Mouse (Mus musculus) gastrocnemius, adult 2 months (tissue): Measurements from ENCODE around the gene Snapc3. TPM values are rescaled to one million over a fixed set of nuclear protein-coding genes. Genes with fewer than 3 reads are reported as not detected.

Source experiments
- DNase-seq: peaks from one replicate; pipeline ENCODE4 v3.0.0; 2022
- H3K27ac ChIP-seq: fragments of 200-600 bp; 2 replicates; pipeline ENCODE4 v1.8.1; 2022; ENCODE audit warnings: mild to moderate bottlenecking
- H3K4me3 ChIP-seq: fragments of 200-600 bp; 2 replicates; pipeline ENCODE4 v1.8.1; 2022; ENCODE audit warnings: mild to moderate bottlenecking, moderate library complexity
- CTCF ChIP-seq: fragments of 200-600 bp; IDR thresholded peaks from 2 replicates; pipeline ENCODE4 v1.8.1; 2022; ENCODE audit warnings: antibody characterized with exemption, mild to moderate bottlenecking, moderate library complexity
- intact Hi-C: fragments of 180-260 bp; cut with DNase I; formaldehyde crosslinking; loops from one replicate; pipeline ENCODE4 v1.15.1; 2025
- total RNA-seq, 2 experiments: library from RNA; stranded (reverse); gene quantifications; 2 replicates each; pipeline ENCODE4 v1.2.3; 2021

Snapc3 gene
- total RNA-seq, 2 experiments from 2014 or later = 9.6 to 10.8 TPM

DNA sequence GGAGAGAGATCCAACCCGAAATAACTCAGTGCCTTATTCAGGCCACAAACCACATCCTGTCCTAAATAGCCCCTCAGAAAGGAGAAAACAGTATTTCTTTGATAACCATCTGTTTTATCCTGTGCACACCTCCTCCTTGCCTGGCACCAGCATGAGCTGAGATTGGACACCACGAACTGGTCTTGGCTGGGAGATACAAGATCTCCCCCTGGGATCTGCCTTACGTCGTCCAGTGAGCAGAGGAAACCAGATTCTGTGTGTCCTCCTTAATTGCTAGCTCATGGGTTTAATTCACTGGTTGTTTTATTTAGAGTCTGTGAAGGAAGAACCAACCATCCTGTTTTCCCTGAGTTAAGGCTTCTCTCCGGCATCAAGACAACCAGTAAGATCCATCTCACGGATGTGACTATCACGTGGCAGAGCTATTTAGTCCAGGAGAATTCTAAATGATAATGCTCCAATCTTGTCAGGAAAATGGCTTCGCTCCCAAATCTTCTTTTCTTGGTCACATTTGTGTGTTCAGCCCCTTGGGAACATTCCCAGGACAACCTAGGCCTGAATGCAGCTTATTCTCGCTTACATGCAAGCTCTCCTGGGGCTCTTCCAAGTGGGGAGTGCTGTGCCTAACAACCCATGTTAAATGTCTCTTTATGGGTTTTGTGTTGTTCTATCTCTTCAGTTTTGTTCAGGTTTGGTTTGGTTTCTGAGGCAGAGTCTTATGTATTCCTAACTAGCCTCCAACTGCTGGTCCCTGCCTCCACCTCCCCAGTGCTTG, 20.3 kb upstream of the Snapc3 start:
- peak overlapping the region; percentile 12; the same call in 1 of the 2 replicates for H3K27ac ChIP-seq
- no peak overlapping the region for H3K4me3 ChIP-seq
- intact Hi-C loops = no loop called here
- DNase-seq = no peak
- TF ChIP-seq CTCF = no peak

DNA sequence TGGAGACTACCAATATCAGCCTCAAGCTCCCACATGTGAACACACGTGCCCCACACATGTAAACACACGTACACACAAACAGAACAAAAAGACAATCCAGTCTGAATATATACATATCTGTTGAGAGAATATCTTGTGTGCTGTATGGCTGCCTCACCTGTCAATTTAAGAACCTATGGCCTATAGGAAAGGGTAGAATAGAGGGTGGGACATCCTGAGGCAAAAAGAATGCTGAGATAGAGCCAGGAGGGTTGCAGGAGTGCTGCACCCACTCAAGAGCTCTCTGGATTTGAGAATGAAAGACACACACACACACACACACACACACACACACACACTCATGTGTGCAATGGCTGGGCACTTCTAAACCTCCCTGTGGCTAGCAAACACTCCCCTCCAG, 19.0 kb upstream of the Snapc3 start:
- no peak overlapping the region for H3K27ac ChIP-seq
- no peak for TF ChIP-seq CTCF
- DNase-seq = no peak
- no peak overlapping the region for H3K4me3 ChIP-seq
- intact Hi-C loops = no loop called here

DNA sequence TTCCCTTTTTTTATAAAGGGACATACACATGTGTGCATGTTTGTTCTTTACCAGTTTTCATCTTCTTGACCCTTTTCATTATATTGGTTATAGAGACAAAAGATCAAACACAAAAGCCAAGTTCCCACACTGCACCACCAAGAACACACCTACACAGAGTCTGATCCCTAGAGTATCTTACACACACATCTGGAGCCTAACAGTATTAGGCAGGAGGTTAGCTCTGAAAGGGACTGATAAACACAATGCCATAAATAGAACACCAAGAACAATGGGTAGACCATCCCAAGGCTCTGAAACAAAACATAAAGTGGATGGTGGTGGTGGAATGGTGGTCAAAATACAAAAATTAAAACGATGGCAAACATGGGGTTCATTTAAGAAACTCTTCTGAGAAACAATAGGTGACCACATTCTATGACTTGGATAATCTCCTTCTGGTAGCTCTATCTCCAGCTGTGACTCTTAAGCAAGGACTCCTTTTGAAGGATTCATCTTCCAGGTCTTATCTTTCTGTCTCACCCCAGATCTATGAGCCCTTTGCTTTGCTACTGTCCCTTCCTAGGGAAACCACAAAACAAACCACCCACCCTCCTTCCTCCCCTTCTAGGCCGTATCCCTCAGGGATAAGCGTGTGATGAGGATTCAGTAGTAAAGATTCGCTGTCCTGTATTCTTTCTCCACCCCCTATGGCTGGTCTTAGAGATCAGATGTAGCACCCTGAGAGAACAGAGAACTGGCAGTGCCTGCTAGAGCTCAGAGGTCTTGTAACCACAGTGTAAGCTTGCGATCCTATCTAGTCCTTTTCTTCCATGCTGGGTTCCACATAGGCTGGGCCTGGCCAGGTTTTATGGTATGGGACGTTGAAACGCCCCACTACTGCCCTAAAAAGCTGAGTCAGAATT, 16.6 kb upstream of the Snapc3 start:
- intact Hi-C loops = no loop called here
- no peak for DNase-seq
- Histone ChIP-seq H3K4me3 (no peak overlapping the region), H3K27ac (no peak overlapping the region)
- no peak for TF ChIP-seq CTCF

DNA sequence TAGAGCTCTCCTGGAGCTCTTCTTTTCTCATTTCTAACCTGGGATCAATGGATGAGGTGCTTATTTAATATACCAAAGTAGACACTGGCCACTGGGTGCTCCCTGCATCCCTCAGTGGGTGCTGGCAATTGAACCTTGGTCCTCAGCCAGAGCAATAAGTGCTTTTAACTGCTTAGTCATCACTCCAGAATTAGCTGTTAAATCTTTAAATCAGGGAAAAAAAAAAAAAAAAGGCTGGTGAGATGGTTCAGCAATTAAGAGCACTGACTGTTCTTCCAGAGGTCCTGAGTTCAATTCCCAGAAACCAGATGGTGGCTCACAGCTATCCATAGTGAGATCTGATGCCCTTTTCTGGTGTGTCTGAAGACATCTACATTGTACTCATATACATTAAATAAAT, 15.8 kb upstream of the Snapc3 start:
- DNase-seq = no peak
- intact Hi-C loops = no loop called here

DNA sequence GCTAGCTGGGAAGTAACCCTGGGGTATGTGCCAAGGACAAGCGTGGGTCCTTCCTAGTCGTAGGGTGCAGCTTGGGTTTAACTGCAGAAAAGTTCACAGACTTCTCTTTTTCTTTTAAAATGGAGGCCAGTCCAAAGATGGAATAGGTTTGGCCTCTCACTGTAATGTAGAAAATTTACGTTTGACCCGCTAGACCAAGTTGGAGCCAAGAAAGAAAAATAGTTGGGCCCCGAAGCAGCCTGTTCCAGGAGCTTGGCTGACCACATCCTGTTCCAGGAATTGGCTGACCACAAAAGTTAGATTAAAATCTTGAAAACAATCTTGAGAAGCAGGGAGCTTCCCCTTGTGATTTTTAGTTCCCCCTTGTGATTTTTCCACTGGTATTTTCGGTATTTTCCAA, 9.8 kb upstream of the Snapc3 start:
- H3K27ac ChIP-seq = no peak overlapping the region
- DNase-seq = no peak
- TF ChIP-seq CTCF = no peak
- no peak overlapping the region for H3K4me3 ChIP-seq
- intact Hi-C loops = loop anchor here (2.0 to 5.0 kb wide), 2 partner anchors 105 to 145 kb away; no protein-coding TSS in a partner anchor

More for the DNA sequence above, 15.8 kb upstream of the Snapc3 start:
- no peak overlapping the region for H3K4me3 ChIP-seq
- no peak for TF ChIP-seq CTCF
- H3K27ac ChIP-seq = no peak overlapping the region

DNA sequence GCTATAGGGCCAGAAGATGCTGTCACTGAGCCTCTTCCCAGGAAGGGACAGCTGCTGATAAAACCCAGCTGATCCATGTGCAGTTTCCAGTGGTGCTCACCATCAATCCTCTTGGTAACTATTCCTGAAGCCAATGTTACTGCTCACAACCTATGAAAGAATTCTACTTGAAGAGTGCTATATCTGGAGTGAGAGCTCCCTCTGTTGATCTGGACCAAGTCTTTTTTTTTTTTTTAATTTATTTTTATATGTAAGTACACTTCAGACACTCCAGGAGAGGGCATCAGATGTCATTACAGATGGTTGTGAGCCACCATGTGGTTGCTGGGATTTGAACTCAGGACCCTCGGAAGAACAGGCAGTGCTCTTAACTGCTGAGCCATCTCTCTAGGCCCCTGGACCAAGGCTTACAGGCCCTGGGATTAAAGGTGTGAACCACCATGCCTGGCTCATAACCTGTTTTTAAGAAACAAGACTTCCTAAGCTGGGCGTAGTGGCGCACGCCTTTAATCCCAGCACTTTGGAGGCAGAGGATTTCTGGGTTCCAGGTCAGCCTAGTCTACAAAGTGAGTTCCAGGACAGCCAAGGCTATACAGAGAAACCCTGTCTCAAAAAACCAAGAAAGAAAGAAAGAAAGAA, 7.5 kb upstream of the Snapc3 start:
- H3K27ac ChIP-seq = no peak overlapping the region
- no peak for DNase-seq
- no peak overlapping the region for H3K4me3 ChIP-seq
- peak; percentile 60 for TF ChIP-seq CTCF
- intact Hi-C loops = loop anchor here (2.0 to 5.0 kb wide), 2 partner anchors 108 to 147 kb away; no protein-coding TSS in a partner anchor

DNA sequence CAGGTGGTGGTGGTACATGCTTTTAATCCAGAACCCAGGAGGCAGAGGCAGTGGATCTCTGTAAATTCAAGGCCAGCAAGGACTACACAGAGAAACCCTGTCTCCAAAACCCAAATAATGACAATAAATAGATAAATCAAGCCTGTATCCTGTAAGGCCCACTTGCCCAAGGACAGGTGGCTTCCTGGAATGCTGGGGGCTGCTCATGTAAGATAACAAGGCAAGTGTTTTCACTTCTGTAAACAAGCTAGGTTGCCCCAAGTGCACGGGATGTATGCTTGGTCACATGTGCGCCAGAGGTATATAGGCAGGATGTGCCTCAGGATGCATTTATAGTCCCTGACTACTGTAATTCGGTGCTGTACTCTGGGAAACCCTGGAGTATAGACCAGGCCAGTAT, 5.5 kb upstream of the Snapc3 start:
- intact Hi-C loops = no loop called here
- no peak for DNase-seq
- no peak for TF ChIP-seq CTCF
- H3K27ac ChIP-seq = no peak overlapping the region
- H3K4me3 ChIP-seq = no peak overlapping the region

DNA sequence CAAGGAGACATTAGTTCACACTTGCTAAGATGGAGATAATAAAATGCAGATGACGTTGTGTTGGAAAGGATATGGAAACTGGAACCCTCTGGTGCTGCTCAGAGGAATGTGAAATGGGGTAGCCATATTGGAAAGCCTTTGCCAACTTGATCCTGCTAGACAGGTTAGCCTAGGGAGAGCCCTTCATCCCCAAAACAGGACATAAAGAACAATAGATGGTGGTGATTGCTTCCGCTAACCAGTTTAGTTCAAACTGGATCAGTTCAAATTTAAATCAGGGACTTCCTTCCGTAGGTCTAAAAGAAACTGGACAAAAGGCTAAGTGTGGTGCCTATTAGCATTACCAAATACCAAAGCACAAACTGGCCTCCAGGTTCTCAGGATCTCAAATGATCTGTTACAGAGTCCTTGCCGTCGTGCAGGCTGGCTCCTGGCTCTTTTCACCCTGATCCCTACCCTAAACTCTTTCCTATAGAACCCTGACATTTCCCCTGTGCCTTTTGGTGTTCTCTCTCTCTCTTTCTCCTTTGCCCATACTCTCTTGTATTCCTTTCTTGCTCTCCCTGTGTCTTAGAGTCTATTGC, 3.2 kb upstream of the Snapc3 start:
- Histone ChIP-seq H3K27ac (no peak overlapping the region), H3K4me3 (no peak overlapping the region)
- no peak for DNase-seq
- no peak for TF ChIP-seq CTCF
- intact Hi-C loops = no loop called here

DNA sequence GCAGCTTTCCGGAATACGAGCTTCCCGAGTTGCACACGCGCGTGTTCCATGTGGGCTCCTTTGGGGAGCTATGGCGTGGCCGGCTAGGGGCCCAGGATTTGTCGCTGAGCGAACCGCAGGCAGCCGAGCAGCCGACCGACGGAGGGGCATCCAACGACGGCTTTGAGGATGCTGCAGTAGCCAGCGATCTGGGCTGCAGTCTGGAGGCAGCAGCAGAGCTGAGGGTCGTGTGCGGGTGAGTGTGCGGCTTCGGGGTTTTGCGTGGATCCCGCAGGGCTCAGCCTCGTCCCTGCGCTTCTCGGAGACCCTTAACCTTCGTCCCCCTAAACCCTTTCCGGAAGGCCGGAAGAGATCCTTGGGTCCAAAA, 279 bp downstream of the Snapc3 start:
- peak overlapping the region; percentile 91 for H3K27ac ChIP-seq

DNA sequence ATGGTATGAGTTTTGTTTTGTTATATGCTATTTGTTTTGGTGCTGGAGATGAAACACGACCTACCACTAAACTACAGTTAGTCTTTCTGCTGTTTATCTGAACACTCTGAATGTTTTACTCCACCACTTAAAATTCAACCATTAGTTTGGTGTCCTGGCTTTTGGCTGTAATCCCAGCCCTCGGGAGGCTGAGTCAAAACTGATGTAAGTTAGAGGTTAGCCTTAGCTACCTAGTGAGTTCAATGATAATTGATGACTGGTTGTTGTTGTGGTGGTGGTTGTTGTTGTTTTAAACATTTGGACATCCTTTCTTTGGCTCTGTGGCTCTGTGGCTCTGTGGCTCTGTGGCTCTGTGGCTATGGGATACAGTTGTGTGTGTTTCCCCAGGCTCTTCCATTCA, 1.3 kb downstream of the Snapc3 start:
- TF ChIP-seq CTCF = no peak
- H3K27ac ChIP-seq = no peak overlapping the region
- DNase-seq = no peak
- intact Hi-C loops = loop anchor here (5.0 kb wide), 2 partner anchors 109 to 111 kb away; partner anchors contain the start of gene Ccdc171
- H3K4me3 ChIP-seq = peak overlapping the region; percentile 77

More for the DNA sequence above, 279 bp downstream of the Snapc3 start:
- peak overlapping the region; percentile 77 for H3K4me3 ChIP-seq
- DNase-seq = no peak
- intact Hi-C loops = loop anchor here (5.0 kb wide), 2 partner anchors 109 to 111 kb away; partner anchors contain the start of gene Ccdc171
- no peak for TF ChIP-seq CTCF

DNA sequence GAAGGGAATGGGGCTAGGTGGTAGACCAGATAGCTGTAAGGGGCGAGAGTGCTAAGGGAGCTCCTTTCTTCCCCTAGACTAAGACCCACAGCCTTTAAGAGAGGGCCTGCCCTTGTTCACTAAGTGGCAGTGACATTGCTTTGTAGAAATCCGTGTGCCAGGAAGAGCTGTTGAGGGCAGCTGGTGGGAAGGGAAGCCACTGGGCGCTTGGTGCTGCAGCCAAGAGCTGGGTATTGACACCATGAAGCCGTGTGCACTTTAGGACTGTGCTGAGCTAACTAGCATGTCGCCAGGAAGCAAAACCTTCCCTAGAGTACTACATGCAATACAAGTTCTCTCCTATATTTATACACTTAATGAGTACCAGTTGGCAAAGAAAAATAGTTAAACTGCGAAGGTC, 6.1 kb downstream of the Snapc3 start:
- DNase-seq = peak; percentile 51
- Histone ChIP-seq H3K4me3 (no peak overlapping the region), H3K27ac (peak overlapping the region; percentile 62)
- intact Hi-C loops = no loop called here
- no peak for TF ChIP-seq CTCF

DNA sequence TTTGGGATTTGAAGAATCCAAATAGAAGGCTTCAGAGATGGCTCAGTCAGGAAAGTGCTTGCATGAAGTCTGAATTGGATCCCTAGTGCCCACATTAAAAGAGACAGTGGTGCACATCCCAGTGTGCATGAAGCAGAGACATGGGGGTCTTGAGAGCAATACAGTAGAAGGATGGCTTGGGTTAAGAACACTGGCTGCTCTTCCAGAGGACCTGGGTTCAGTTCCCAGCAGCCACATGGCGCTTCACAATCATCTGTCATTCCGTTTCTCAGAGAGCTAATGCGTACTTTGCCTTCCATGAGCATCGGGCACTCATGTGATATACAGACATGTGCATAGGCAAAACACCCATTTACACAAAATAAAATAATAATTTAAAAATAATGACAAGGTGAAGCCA, 7.6 kb downstream of the Snapc3 start:
- Histone ChIP-seq H3K27ac (no peak overlapping the region), H3K4me3 (no peak overlapping the region)
- no peak for DNase-seq
- intact Hi-C loops = no loop called here
- no peak for TF ChIP-seq CTCF
